10 mouse cellular contexts compared by ENCODE assay signal in genomic region chr4:132573327-132573726, GRCm38 (mm10). TPM values are rescaled to one million over a fixed set of nuclear protein-coding genes. Genes with fewer than 3 reads are reported as not detected.
DNase-seq lines count a peak whose midpoint lies in the region; ATAC-seq and TF ChIP-seq lines count a peak whose summit lies in the region.
"Had no signal": no experiment of that assay in that cellular context is flagged by ENCODE, and none has a peak within 500 bp of the region (broad histone marks: within the 10 kb centered on the region; RNA-seq: fewer than 3 reads in every experiment).

No protein-coding gene starts in this region.

- 63% methylated on average over 11 of the region's 11 CpGs for WGBS in heart, embryonic 10.5 days
- 33% methylated on average over 11 of the region's 11 CpGs for WGBS in lung, postnatal 0 days
- 36% methylated on average over 11 of the region's 11 CpGs for WGBS in heart, embryonic 14.5 days

- peaks cover 4% of the 10 kb centered on the region; the same call in 1 of the 2 replicates for H3K4me1 ChIP-seq in heart, embryonic 10.5 days
- no peaks in the 10 kb centered on the region for H3K4me1 ChIP-seq in lung, postnatal 0 days (ENCODE audit: insufficient read depth, low read depth, low read length)
- H3K4me1 ChIP-seq in heart, embryonic 14.5 days (ENCODE audit: control insufficient read depth in 2 of 2, insufficient read depth in 2 of 2, low read length in 2 of 2) = no peaks in the 10 kb centered on the region

- H3K4me3 ChIP-seq in heart, embryonic 10.5 days = no peak overlapping the region
- H3K4me3 ChIP-seq in lung, postnatal 0 days (ENCODE audit: low read depth, low read length) = no peak overlapping the region
- H3K4me3 ChIP-seq in heart, embryonic 14.5 days (ENCODE audit: control insufficient read depth in 1 of 2, insufficient read depth in 1 of 2, low read depth in 1 of 2, low read length in 2 of 2) = no peak overlapping the region

- no peak for TF ChIP-seq EP300 in lung, postnatal 0 days (IDR thresholded peaks at IDR 0.05)

- H3K36me3 ChIP-seq in heart, embryonic 10.5 days = no peaks in the 10 kb centered on the region
- no peaks in the 10 kb centered on the region for H3K36me3 ChIP-seq in lung, postnatal 0 days (ENCODE audit: insufficient read depth, low read length)
- no peaks in the 10 kb centered on the region for H3K36me3 ChIP-seq in heart, embryonic 14.5 days (ENCODE audit: control insufficient read depth, insufficient read depth, low read length)

- no peak for TF ChIP-seq CTCF in lung, postnatal 0 days (IDR thresholded peaks at IDR 0.05)

- no peak overlapping the region for H3K27ac ChIP-seq in heart, embryonic 10.5 days
- 0 out of 2 replicates have a peak overlapping the region, but pooled peaks have one; percentile 3 for H3K27ac ChIP-seq in lung, postnatal 0 days (ENCODE audit: low read length)
- no peak overlapping the region for H3K27ac ChIP-seq in heart, embryonic 14.5 days (replicated peaks in 1 of 2; ENCODE audit: control insufficient read depth in 1 of 2, insufficient read depth in 1 of 2, low read depth in 2 of 2, low read length in 2 of 2)

- H3K4me2 ChIP-seq in lung, postnatal 0 days (replicated peaks; ENCODE audit: low read depth, low read length) = peak overlapping the region; percentile 14; the same call in 1 of the 2 replicates
- H3K4me2 ChIP-seq in heart, embryonic 14.5 days (ENCODE audit: low read length) = no peak overlapping the region

- H3K9me3 ChIP-seq in heart, embryonic 10.5 days = peaks cover 3% of the 10 kb centered on the region; the same call in 1 of the 2 replicates
- H3K9me3 ChIP-seq in lung, postnatal 0 days (ENCODE audit: low read length) = no peaks in the 10 kb centered on the region
- H3K9me3 ChIP-seq in heart, embryonic 14.5 days (ENCODE audit: control insufficient read depth, low read length) = 0 out of 2 replicates have a peak, but pooled peaks cover 8% of the 10 kb centered on the region

- H3K27me3 ChIP-seq in heart, embryonic 10.5 days (ENCODE audit: insufficient read depth, poor library complexity, severe bottlenecking) = no peaks in the 10 kb centered on the region
- H3K27me3 ChIP-seq in lung, postnatal 0 days (replicated peaks; ENCODE audit: insufficient read depth, low read length) = no peaks in the 10 kb centered on the region
- no peaks in the 10 kb centered on the region for H3K27me3 ChIP-seq in heart, embryonic 14.5 days (ENCODE audit: control insufficient read depth, insufficient read depth, low read length)

- DNase-seq in heart, adult 18-20 months = peak; percentile 56 to 69
- DNase-seq in heart, embryonic 10.5 days (ENCODE audit: low spot score) = no peak
- DNase-seq in lung, postnatal 0 days (ENCODE audit: low spot score) = peak; percentile 75
- no peak for DNase-seq in lung, adult 18-20 months
- no peak for DNase-seq in testis, postnatal 10 days (ENCODE audit: low spot score)
- DNase-seq in spleen, postnatal 4 days (ENCODE audit: low spot score in 2 of 2) = no peak
- DNase-seq: kidney, adult 18-20 months; midbrain, embryonic 14.5 days had no signal

- no peak overlapping the region for H3K9ac ChIP-seq in lung, postnatal 0 days (replicated peaks; ENCODE audit: low read depth)
- H3K9ac ChIP-seq in heart, embryonic 14.5 days (ENCODE audit: low read length) = no peak overlapping the region

- peak; percentile 82 for ATAC-seq in lung, postnatal 0 days
- ATAC-seq in heart, embryonic 14.5 days (ENCODE audit: insufficient number of reproducible peaks, insufficient read depth, low FRiP score, low read depth) = peak; percentile 74; the same call in 1 of the 2 replicates
- 0 out of 2 replicates have a peak, but pooled peaks have one; percentile 23 for ATAC-seq in neutrophil, adult 5-6 weeks (ENCODE audit: extremely low read depth, insufficient number of reproducible peaks, low FRiP score, poor library complexity, severe bottlenecking)

RNA-seq across cellular contexts. Expression of gene Ptafr, which starts 9.5 kb away (rescaled TPM):
- 1 to 10 TPM; 1.3 to 1.5 TPM for total RNA-seq in heart, adult 18-20 months (2021)
- 0.11 and 0.35 TPM in 2 replicates for polyA plus RNA-seq in heart, embryonic 10.5 days (2016; fragmentation: Nextera tagmentation; extraction: Ambion mirVana)
- polyA plus RNA-seq in lung, postnatal 0 days (2015; fragmentation: Nextera tagmentation; extraction: Ambion mirVana) = 2.1 and 2.5 TPM in 2 replicates
- 0.66 and 0.73 TPM in 2 replicates for polyA plus RNA-seq in heart, embryonic 14.5 days (2014; fragmentation: Nextera tagmentation; extraction: Ambion mirVana)
- total RNA-seq in neutrophil, adult 5-6 weeks (2017) = 135 and 136 TPM in 2 replicates

RNA-seq across cellular contexts. Expression of gene Dnajc8, which starts 38.0 kb away (rescaled TPM):
- total RNA-seq in heart, adult 18-20 months (2021) = 10 to 100 TPM; 51.0 to 52.9 TPM
- 143 and 194 TPM in 2 replicates for polyA plus RNA-seq in heart, embryonic 10.5 days (2016; fragmentation: Nextera tagmentation; extraction: Ambion mirVana)
- 157 and 182 TPM in 2 replicates for polyA plus RNA-seq in lung, postnatal 0 days (2015; fragmentation: Nextera tagmentation; extraction: Ambion mirVana)
- 112 and 117 TPM in 2 replicates for polyA plus RNA-seq in heart, embryonic 14.5 days (2014; fragmentation: Nextera tagmentation; extraction: Ambion mirVana)
- 327 and 337 TPM in 2 replicates for total RNA-seq in neutrophil, adult 5-6 weeks (2017)

RNA-seq across cellular contexts. Expression of gene Atpif1, which starts 39.9 kb away (rescaled TPM):
- total RNA-seq in heart, adult 18-20 months (2021) = 100 to 1,000 TPM; 326 to 345 TPM
- 980 and 1,090 TPM in 2 replicates for polyA plus RNA-seq in heart, embryonic 10.5 days (2016; fragmentation: Nextera tagmentation; extraction: Ambion mirVana)
- polyA plus RNA-seq in lung, postnatal 0 days (2015; fragmentation: Nextera tagmentation; extraction: Ambion mirVana) = 700 and 732 TPM in 2 replicates
- 1,706 and 1,766 TPM in 2 replicates for polyA plus RNA-seq in heart, embryonic 14.5 days (2014; fragmentation: Nextera tagmentation; extraction: Ambion mirVana)
- total RNA-seq in neutrophil, adult 5-6 weeks (2017) = 127 and 138 TPM in 2 replicates

Comparison
In these comparisons a context has a peak if more than half of its experiments do, and no peak if none do; other contexts are left out.
1. DNase-seq: peak in heart, adult 18-20 months (2 of 2) and lung, postnatal 0 days (single experiment); none in heart, embryonic 10.5 days (single experiment), lung, adult 18-20 months (0 of 2), testis, postnatal 10 days (single experiment) and spleen, postnatal 4 days (0 of 2).
2. ATAC-seq: peak in every context shown above with its lines; median percentile 82 in lung, postnatal 0 days; 74 in heart, embryonic 14.5 days; 23 in neutrophil, adult 5-6 weeks.